Mouse (Mus musculus) fat pad, adult 2 months (tissue): ENCODE measurements around the gene Rbmy.
"Not testable (repeated sequence)": the region's sequence is repeated elsewhere in the genome, so short reads cannot be mapped to it uniquely, and the experiment has no call there.

Source experiments
- DNase-seq: peaks from one replicate; pipeline ENCODE4 v3.0.0-alpha.2; 2011; ENCODE audit warnings: low read depth, low spot score; ENCODE audit errors: extremely low read depth

The Rbmy gene

DNA sequence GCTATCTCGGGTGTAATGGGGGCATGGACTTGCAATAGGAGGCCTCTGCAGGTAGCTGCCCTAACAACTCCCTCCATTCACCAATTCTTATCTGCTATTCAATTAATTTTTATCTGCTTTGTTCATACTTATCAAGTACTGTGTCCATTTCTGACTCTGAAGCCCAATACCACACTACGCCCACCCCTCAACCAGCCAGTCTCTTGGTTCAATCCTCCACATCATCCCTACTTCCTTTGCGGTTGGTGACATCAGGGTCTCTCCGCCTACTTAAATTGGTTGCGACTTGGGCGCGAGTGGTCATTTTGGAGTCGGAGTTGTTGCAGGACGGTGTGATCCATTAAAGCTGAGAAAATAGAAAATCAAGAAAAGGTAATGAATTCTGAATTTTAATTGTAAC lies at the start of gene Rbmy, which contains the start of gene Gm10256:
TSS of gene Rbmy (plus strand) at position 301 of the 400 bp plus-strand sequence.
TSS of gene Gm10256 (plus strand) at position 320 of the 400 bp plus-strand sequence.
- DNase-seq: not testable (repeated sequence)

DNA sequence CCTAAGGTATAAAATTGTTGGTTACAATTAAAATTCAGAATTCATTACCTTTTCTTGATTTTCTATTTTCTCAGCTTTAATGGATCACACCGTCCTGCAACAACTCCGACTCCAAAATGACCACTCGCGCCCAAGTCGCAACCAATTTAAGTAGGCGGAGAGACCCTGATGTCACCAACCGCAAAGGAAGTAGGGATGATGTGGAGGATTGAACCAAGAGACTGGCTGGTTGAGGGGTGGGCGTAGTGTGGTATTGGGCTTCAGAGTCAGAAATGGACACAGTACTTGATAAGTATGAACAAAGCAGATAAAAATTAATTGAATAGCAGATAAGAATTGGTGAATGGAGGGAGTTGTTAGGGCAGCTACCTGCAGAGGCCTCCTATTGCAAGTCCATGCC lies 34.4 kb upstream of the Rbmy start, which contains the start of gene Gm4064:
TSS of gene Gm4064 (minus strand) at position 101 of the 400 bp plus-strand sequence.
- not testable (repeated sequence) for DNase-seq
